Mouse (Mus musculus) fibroblast of lung, adult 2 months (primary cell): ENCODE measurements around the gene Casp9.

Experiments
- DNase-seq: peaks from one replicate; pipeline ENCODE4 v3.0.0-alpha.2; 2011; ENCODE audit warnings: low read depth

The Casp9 gene

DNA sequence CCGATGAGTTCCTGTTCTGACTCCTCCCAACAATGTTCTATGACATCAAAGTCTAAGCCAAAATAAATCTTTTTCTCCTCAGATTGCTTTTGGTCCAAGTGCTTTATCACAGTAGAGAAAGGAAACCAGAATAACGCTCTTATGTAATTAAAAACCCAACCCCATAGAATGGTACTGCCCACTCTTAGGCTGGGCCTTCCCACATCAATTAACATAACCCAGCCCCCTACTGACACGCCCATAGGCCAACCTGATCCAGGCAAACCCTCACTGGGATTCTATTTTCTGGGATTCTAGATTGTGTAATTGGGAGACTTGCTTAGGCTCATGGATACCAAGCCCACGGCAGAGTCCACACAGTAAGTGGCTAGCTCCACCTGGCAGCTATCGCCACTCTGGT is 71.6 kb downstream of the Casp9 start:
- no peak for DNase-seq
